Mouse (Mus musculus): Measurements from ENCODE around the gene Gm10644.

The Gm10644 gene

GRCm38 (mm10) chr8:83935435-83935834, 19.6 kb downstream of the Gm10644 start:
- no peak for DNase-seq (ENCODE audit: low read depth, low spot score)

DNA sequence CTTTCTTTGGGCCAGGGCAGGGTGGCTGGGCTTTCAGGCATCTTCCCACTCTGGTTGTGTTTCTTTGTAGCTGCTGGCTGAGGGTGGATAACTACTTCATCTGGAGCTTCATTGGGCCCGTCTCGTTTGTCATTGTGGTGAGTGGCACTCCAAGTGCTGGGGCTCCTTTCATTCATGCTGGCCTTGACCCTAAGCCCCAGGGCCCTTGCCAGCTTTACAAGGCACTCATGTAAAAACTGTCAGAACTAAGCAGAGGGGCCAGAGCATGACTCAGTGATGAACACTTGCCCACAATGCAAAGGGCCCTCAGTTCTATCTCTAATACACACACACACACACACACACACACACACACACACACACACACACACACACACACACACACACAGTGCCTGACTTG, 20.0 kb downstream of the Gm10644 start:
- DNase-seq (ENCODE audit: low read depth, low spot score) = no peak

DNA sequence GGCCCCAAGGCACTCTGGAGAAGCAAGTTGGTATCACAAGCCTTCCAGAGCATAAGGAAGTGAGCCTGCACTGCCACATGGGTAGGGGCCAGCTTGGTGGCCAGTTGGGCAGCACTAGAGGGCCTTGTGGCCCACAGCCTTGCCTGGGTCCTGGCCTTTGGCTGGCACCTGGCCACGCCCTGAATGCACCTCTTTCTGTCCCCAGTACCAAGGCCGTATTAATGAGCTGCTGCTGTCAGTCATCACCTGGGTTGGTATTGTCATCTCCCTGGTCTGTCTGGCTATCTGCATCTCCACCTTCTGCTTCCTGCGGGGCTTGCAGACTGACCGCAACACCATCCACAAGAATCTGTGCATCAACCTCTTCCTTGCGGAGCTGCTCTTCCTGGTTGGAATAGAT, 20.8 kb downstream of the Gm10644 start:
- no peak for DNase-seq (ENCODE audit: low read depth, low spot score)

- DNase-seq (ENCODE audit: low read depth, low spot score) = no peak
Observed at GRCm38 (mm10) chr8:83926266-83926665, 28.7 kb downstream of the Gm10644 start.

GRCm38 (mm10) chr8:83924585-83924984, 30.4 kb downstream of the Gm10644 start:
- DNase-seq (ENCODE audit: low read depth, low spot score) = no peak

- no peak for DNase-seq (ENCODE audit: low read depth, low spot score)
Observed at GRCm38 (mm10) chr8:83922727-83923126, 32.3 kb downstream of the Gm10644 start.

- DNase-seq (ENCODE audit: low read depth, low spot score) = peak; percentile 80
Observed at GRCm38 (mm10) chr8:83921558-83921957, 33.4 kb downstream of the Gm10644 start.

DNA sequence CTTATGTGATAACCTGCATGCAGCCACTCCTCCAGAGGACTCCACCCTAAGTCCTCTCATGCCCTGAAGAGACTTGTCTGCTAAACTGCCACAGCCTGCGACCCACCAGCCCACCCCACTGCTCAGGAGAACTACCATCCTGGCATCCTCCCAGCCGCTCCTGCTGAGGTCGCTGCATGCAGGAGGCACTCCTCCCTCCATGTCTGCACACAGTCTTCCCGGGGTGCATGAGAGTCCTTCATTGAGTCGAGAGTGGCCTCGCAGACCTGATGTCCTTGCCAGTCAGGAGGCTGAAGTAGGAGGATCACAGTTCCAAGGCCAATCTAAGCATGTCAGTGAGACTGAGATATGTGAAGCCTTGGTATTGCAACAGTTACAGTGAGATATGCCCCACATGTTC, 37.4 kb downstream of the Gm10644 start:
- DNase-seq (ENCODE audit: low read depth, low spot score) = no peak

DNA sequence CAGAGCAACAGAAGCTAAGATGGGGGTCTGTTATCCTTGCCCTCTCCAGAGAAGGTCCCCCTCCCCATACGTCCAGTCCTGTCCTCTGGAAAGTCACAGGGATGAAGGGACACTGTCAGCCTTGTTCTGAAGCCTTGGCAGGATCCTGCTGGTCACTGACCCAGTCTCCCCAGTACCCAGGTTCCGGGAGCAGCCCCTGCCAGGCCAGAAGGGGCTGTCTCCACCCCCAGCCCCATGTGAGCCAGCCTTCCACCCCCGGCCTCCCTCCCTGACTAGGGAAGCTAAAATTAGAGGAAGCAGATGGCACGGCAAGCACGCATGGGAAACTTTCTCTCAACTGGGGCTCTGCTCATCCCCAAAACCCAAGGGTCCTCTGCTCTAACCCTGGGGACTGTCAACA, 39.0 kb downstream of the Gm10644 start:
- DNase-seq (ENCODE audit: low read depth, low spot score) = no peak

DNA sequence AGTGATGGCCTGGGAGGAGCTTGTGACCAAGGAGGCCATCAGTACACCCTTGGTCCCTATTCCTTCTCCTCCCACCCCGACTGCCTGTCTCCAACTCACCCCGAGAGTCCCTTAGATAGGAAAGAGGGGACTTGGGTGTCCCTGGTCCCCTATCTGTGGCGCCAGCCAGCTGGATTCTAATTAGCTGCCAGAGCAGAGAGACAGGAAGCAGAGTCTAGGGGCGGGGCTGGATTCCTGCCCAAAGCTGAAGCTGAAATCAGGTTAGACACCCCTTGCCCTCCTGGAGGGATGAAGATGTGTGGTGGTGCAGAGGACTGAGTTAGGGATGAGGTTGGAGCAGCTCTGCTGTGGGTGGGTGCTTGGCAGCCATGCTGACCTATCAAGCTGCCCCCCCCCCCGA, 40.1 kb downstream of the Gm10644 start:
- no peak for DNase-seq (ENCODE audit: low read depth, low spot score)

DNA sequence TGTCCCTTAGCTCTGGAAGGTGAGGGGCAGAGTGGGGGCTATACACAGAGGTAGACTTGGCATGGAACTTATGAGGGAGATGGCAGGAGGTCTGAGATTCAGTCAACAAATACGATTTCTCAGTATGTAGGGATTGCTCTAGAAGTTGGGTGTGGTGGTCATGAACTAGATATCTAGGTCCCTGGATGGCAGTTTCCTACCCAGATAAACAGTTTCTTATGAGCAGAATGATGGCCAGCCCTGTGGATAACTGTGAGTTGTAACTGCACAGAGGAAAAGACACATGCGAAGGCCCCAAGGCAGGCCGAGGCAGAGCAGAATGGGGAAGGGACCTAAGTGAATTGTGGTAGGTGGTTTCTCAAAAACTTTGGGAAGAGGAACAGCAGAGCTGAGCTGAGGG, 40.8 kb downstream of the Gm10644 start:
- no peak for DNase-seq (ENCODE audit: low read depth, low spot score)

DNA sequence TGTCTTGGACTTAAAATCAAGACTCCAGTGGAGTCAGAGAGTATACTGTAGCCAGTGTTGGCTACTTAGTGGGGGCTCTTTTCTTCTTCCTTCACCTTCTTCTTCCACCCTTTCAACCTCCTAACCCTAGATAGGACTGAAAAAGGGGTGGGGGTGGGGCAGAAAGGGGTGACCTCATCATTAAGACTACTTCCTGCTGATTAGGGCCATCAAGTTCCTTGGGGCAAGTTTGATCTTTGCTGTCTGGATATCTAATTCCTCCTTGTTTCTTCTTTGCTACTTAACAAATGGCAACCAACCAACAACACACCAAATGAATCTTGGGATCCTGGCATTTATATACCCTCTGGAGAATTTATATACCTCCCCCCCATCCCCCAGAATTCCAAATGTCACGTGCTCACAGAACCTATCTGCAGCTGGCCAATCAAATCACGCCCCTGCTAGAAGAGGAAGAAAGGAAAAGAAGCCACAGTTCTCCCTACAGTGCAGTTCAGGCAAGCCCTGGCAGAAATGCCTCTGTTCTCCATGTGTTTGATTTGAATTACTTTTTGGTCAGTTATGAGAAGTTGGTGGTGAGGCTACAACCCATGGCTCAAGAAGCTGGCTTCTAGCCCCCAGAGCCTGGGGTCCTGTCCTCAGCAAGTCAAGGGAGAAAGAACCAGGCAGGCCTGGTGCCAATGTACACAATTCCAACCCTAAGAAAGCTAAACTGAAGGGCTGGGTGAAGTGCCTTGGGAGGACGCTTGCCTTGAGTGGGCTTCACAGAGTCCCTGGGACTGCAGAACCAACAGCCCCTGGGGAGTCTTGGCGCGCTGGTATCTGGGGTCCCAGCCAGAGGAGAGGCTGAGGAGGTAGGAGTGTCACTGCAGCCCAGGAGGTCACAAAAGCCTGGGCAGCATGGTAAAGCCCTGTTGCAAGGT, 42.9 kb downstream of the Gm10644 start:
- no peak for DNase-seq (ENCODE audit: low read depth, low spot score)

- DNase-seq (ENCODE audit: low read depth, low spot score) = no peak
Observed at GRCm38 (mm10) chr8:83909311-83909710, 45.7 kb downstream of the Gm10644 start.

- DNase-seq (ENCODE audit: low read depth, low spot score) = no peak
Observed at GRCm38 (mm10) chr8:83908583-83908982, 46.4 kb downstream of the Gm10644 start.

DNA sequence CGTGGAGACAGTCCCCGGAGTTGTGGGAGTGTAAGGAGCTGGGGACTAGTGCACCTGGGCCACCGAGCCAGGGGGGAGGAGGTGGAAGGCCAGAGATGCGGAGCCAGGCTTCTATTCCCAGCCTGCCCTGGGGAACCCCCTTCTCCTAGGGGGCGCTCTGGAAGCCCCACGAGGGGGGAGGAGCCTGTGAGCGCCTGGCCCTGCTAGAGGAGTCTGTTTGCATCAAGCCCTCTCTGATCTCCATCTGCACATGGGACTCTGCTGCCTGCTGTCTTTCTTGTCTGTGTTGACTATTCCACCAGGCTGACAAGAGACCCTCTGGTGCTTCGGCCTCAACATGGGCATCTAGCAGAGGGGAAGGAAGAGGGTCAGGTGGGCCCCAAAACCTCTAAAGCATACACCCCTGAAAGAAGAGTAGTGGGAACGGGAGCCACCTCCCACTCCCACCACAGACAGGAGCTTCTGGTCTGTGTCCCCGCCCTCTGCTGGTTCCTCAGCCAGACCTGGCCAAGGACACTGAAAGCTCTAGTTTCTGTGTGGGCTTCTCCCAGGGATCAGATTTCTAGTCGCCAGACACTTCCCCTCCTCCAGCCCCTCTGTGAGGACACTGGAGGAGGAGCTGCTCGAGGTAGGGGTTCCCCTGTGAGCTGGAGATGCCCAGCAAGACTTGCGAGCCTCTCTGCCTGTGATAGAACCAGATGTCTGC, 51.9 kb downstream of the Gm10644 start:
- no peak for DNase-seq (ENCODE audit: low read depth, low spot score)

GRCm38 (mm10) chr8:83901566-83902485, 53.2 kb downstream of the Gm10644 start:
- DNase-seq (ENCODE audit: low read depth, low spot score) = no peak

DNA sequence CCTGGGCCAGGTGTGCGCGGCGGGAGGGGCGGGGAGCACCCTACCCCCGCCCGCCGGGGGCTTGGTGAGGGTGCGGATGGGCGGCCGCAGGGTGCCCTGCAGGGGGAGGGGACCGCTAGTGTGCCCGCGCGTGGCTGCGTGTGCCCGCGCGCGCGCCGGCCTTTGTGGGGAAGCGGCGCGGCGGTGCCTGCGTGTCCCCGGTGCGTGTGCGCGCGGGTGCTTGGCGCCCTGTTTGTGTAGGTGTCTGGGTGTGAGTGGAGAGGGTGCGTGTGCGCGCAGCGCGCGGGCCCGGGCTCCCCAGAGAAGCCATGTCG, 54.1 kb downstream of the Gm10644 start:
- DNase-seq (ENCODE audit: low read depth, low spot score) = no peak

GRCm38 (mm10) chr8:83900266-83900956, 54.6 kb downstream of the Gm10644 start:
- no peak for DNase-seq (ENCODE audit: low read depth, low spot score)

DNA sequence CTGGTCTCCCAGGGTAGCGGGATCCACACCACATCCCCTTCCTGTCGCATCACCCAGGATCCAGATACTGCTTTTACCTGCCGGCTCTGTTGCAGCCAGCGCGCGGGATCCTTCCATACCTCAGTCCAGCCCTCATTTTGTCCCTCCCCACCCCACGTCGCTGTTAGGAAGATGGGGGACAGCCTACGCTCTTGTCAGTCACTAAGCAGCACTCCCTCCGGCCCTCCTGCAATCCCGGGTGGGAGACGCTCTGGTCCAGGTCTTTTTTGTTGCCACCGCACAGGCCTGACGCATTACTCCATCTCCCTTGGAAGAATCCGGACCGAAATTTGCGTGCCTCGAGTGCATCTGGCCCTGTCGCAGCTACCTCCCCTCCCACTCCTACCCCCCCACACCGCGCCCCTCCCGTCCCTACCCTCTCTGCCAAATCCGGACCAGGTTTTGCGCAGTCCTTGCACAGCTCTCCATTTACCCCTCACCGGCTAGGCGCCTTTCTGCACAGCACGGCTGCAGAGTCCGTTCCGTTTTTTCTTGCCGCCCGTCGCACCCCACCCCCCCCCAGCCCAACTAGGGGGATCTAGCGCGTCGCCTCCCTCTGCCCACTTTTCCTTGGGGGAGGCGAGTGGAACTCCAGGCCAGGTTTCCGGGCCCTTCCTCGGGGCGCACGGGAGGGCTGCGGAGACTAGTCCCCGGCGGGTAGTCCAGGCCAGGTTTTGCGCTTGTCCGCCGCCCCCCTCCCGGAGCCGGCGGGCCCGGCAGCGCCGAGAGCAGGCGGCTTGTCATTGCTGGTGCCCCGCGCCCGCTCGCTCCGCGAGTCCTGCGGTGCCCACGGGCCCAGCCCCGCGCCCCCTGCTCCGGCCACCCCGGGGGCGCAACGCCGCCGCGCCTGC, 55.4 kb downstream of the Gm10644 start, which contains the start of gene Adgrl1:
Adgrl1 (plus strand) TSS at position 743 of the 890 bp plus-strand sequence.
- peak; percentile 99 for DNase-seq (ENCODE audit: low read depth, low spot score)

DNA sequence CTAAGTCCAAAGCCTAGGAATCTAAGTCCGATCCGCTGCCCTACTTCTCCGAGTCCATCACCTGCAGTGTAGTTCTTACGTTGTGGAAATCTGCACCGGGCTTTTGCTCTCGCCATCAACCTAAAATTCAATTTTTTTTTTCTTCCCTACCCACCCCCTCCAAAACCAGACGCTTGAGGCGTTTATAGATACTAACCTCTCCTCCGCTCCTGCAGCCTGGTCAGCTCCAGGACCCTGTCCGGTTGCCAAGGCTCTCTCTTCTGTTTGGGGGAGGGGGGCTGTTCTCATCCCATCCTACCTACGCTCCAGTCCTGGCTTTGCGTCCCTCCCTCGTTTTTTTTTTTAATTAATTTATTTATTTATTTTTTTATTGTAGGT, 56.0 kb downstream of the Gm10644 start:
- DNase-seq (ENCODE audit: low read depth, low spot score) = peak; percentile 97

All from telencephalon, adult 2 months (tissue).